ENCODE assay signal across 11 mouse cellular contexts in genomic region chr4:44112741-44113140, GRCm38 (mm10). TPM values are rescaled to one million over a fixed set of nuclear protein-coding genes. Genes with fewer than 3 reads are reported as not detected.
DNase-seq lines count a peak whose midpoint lies in the region; ATAC-seq and TF ChIP-seq lines count a peak whose summit lies in the region.
"Had no signal": no experiment of that assay in that cellular context is flagged by ENCODE, and none has a peak within 500 bp of the region (broad histone marks: within the 10 kb centered on the region; RNA-seq: fewer than 3 reads in every experiment).

No protein-coding gene starts in this region.

- peak; percentile 18 for DNase-seq in adrenal gland, adult 2 months
- DNase-seq in adrenal gland, postnatal 25 days: no peak
- DNase-seq in urinary bladder, postnatal 14 days (ENCODE audit: low spot score): peak; percentile 78
- no peak for DNase-seq in urinary bladder, postnatal 25 days (ENCODE audit: low spot score)
- DNase-seq in stomach, postnatal 0 days (ENCODE audit: low spot score): peak; percentile 36
- DNase-seq in right cerebral cortex, postnatal 36 days (ENCODE audit: low spot score in 2 of 2): no peak
- DNase-seq: gastrocnemius, postnatal 36 days had no signal

- H3K27me3 ChIP-seq in kidney, embryonic 15.5 days: no peaks in the 10 kb centered on the region
- H3K27me3 ChIP-seq in stomach, postnatal 0 days (ENCODE audit: control insufficient read depth, insufficient read depth, low read length): no peaks in the 10 kb centered on the region
- H3K27me3 ChIP-seq: limb, embryonic 13.5 days had no signal

- no peak overlapping the region for H3K4me3 ChIP-seq in kidney, embryonic 15.5 days (replicated peaks)
- no peak overlapping the region for H3K4me3 ChIP-seq in stomach, postnatal 0 days (ENCODE audit: low read depth, low read length)
- H3K4me3 ChIP-seq: limb, embryonic 13.5 days had no signal

- WGBS in kidney, embryonic 15.5 days: 18% methylated on average over 4 of the region's 4 CpGs
- 14% methylated on average over 4 of the region's 4 CpGs for WGBS in stomach, postnatal 0 days

- H3K4me2 ChIP-seq in kidney, embryonic 15.5 days: 0 out of 2 replicates have a peak overlapping the region, but pooled peaks have one; percentile 3
- no peak overlapping the region for H3K4me2 ChIP-seq in stomach, postnatal 0 days (replicated peaks; ENCODE audit: low read depth)

- TF ChIP-seq CTCF in stomach, postnatal 0 days (IDR thresholded peaks at IDR 0.05; ENCODE audit: low read depth): peak; percentile 44

- H3K9ac ChIP-seq in kidney, embryonic 15.5 days: no peak overlapping the region
- no peak overlapping the region for H3K9ac ChIP-seq in stomach, postnatal 0 days (ENCODE audit: low read length)
- H3K9ac ChIP-seq: limb, embryonic 13.5 days had no signal

- no peaks in the 10 kb centered on the region for H3K9me3 ChIP-seq in kidney, embryonic 15.5 days (replicated peaks)
- no peaks in the 10 kb centered on the region for H3K9me3 ChIP-seq in stomach, postnatal 0 days (ENCODE audit: control insufficient read depth, low read length)
- H3K9me3 ChIP-seq: limb, embryonic 13.5 days had no signal

- 0 out of 2 replicates have a peak overlapping the region, but pooled peaks have one; percentile 37 for H3K27ac ChIP-seq in kidney, embryonic 15.5 days
- peak overlapping the region; percentile 45; the same call in 1 of the 2 replicates for H3K27ac ChIP-seq in stomach, postnatal 0 days (replicated peaks)
- H3K27ac ChIP-seq: limb, embryonic 13.5 days had no signal

- ATAC-seq in kidney, embryonic 15.5 days (replicated peaks; ENCODE audit: low FRiP score): no peak
- ATAC-seq in stomach, postnatal 0 days (ENCODE audit: low FRiP score, low TSS enrichment): peak; percentile 53; the same call in 1 of the 2 replicates
- no peak for ATAC-seq in megakaryocyte, adult 5-6 weeks (ENCODE audit: poor library complexity, severe bottlenecking)
- ATAC-seq: midbrain, embryonic 16.5 days had no signal

- no peaks in the 10 kb centered on the region for H3K36me3 ChIP-seq in kidney, embryonic 15.5 days
- H3K36me3 ChIP-seq in stomach, postnatal 0 days (ENCODE audit: control insufficient read depth, insufficient read depth, low read length): no peaks in the 10 kb centered on the region
- H3K36me3 ChIP-seq: limb, embryonic 13.5 days had no signal

- peaks cover 21% of the 10 kb centered on the region for H3K4me1 ChIP-seq in kidney, embryonic 15.5 days
- H3K4me1 ChIP-seq in stomach, postnatal 0 days (replicated peaks; ENCODE audit: control insufficient read depth, insufficient read depth): no peaks in the 10 kb centered on the region; the same call in 1 of the 2 replicates

- no peak for TF ChIP-seq EP300 in stomach, postnatal 0 days (optimal IDR thresholded peaks at IDR 0.05)

RNA-seq across cellular contexts. Expression of gene Gne, which starts 28.8 kb away (rescaled TPM):
- total RNA-seq in adrenal gland, adult 2 months (2021): 10 to 100 TPM; 36.0 to 45.4 TPM
- polyA plus RNA-seq in adrenal gland, adult 2 months (2012; rRNA removed): 13.7 and 19.1 TPM in 2 replicates
- total RNA-seq in adrenal gland, postnatal 25 days (2021): 28.7 and 40.6 TPM in 2 replicates
- 22.5 and 25.3 TPM in 2 replicates for polyA plus RNA-seq in kidney, embryonic 15.5 days (2015; fragmentation: Nextera tagmentation; extraction: Ambion mirVana)
- polyA plus RNA-seq in stomach, postnatal 0 days (2015; fragmentation: Nextera tagmentation; extraction: Ambion mirVana): 19.2 and 21.1 TPM in 2 replicates
- 12.1 and 15.8 TPM in 2 replicates for total RNA-seq in megakaryocyte, adult 5-6 weeks (2015)
- 7.7 and 10.0 TPM in 2 replicates for total RNA-seq in megakaryocyte, adult 5-6 weeks (2017)

Comparison
In these comparisons a context has a peak if more than half of its experiments do, and no peak if none do; other contexts are left out.
1. DNase-seq: peak in adrenal gland, adult 2 months (single experiment), urinary bladder, postnatal 14 days (single experiment) and stomach, postnatal 0 days (single experiment); none in adrenal gland, postnatal 25 days (single experiment), urinary bladder, postnatal 25 days (single experiment) and right cerebral cortex, postnatal 36 days (0 of 2).